Mouse (Mus musculus) T-helper 17 cell (primary cell): ENCODE measurements around the gene Midn.

Experiments used
- in situ Hi-C, 2 experiments: fragments of 300-600 bp; cut with MboI, MseI; formaldehyde crosslinking; loops; 1 replicate in 1 of 2; 2 replicates in 1 of 2; pipeline ENCODE4 v1.15.1; 2025; ENCODE audit warnings: high pct_unique_total_duplicates in 2 of 2

The Midn gene

DNA sequence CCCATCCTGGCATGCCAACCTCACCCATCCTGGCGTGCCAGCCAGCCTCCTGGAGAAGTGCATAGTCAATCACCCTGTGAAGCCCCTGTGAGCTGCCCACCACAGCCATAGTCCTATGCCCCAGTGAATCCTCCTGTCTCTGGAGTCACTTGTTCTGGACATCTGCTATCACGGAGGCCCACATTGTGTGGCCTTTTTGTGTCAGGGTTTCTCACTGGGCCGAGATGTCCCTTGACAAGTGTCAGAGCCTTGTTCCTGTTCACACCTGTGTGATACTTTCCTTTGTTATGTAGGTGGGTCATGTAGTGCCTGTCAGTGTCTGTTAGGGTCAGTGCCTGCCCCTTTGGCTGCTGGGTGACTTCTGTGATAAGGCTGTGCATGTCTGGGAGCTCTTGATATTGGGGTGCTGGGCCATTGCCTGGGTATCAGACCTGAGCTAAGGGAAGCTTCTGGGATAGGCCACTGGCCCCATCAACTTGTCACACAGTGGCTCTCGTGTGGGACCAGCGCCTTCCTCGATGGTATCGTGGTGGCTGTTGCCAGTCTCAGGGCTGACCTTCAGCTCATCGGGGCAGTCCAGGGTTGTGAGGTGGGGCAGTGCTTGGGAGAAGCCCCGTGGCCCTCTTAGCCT lies 24.0 kb upstream of the Midn start:
- in situ Hi-C loops = no loop called here

DNA sequence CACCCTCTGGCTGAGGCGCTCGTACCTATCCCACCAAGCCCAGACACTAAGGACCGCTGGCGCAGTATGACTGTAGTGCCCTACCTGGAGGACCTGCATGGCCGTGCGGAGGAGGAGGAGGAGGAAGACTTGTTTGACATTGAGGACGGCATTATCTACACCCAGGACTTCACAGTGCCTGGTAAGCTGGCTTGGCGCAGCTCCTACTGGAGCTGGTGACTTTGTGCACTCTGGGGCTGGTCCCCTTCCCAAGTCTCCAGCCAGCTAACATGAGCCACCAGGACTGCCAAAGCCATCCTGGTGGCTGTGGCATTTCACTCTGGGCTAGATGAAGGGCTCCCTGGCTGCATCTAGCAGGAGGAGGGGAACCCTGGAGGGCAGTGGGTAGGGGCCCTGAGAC lies 20.2 kb upstream of the Midn start:
- in situ Hi-C loops = no loop called here

DNA sequence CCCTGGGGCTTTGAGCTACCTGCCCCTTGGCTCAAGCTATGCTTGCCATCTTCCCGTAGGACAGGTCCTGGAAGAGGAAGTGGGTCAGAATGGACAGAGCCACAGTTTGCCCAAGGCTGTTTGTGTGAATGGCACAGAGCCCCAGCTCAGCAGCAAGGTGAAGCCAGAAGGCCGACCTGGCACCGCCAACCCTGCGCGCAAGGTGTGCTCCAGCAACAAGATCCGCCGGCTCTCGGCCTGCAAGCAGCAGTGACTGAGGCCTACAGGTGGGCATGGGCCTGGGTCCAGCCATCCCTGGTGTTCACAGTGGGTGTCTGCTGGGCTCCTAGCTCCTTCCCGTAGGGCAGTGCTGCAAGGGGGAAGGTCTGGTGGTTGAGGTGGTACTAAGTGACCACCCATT lies 18.2 kb upstream of the Midn start:
- in situ Hi-C loops = no loop called here

DNA sequence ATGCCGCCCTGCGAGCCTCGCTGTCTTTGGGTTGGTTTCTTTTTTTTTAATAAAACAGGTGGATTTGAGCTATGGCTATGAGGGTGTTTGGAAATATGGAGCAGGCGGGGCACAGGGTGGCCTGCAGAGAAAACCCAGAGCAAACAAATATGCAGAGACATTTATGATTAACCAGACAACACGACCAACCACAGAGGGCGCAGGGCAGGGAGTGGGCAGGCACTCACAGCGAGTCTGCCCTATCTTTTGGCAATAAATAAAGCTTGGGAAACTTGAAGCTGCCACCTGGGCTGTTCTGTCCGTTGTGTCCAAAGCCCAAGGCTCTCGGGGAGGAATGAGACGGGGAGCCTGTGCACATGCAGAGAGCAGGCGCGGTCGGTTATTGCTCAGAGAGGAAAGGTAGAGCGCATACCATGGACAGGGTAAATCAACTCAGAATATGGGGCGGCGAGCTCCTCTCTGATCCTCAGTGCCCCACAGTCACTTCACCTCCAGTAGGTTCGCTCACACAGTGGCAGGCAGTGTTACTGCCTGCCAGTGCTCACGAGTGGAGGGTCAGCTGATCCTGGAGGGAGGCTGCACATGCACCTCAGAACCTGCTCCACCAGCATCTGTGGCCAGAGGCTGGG lies 17.6 kb upstream of the Midn start:
- in situ Hi-C loops = no loop called here

DNA sequence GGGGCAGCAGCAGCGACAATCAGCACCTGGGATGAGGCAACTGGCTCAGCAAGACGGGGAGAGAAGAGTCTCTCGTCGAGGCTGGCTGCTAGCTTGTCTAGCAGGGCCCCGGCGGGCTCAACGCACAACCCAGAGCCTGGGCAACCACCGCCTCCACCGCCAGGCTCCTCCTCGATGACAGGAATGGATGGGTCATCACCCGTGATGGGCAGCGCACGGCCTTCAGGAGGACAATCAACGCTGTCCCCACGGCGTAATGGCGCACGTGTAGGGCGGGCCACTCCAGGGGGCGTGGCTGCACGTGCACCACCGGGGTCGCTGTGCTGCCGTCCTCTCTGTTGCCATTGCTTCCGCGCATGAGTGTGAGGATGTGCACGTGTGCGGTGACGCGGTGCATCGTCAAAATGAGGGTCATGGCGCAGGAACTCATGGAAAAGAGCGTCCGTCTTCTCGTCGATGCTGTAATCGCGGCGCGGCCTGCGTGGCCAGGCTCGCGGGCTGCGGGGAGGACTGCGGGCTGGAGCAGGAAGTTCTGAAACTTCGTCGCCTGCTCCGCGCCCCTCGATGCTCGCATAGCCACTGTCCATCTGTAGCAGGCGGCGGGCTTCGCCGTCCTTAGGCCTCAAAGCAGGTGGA lies 16.6 kb upstream of the Midn start:
- in situ Hi-C loops = no loop called here

DNA sequence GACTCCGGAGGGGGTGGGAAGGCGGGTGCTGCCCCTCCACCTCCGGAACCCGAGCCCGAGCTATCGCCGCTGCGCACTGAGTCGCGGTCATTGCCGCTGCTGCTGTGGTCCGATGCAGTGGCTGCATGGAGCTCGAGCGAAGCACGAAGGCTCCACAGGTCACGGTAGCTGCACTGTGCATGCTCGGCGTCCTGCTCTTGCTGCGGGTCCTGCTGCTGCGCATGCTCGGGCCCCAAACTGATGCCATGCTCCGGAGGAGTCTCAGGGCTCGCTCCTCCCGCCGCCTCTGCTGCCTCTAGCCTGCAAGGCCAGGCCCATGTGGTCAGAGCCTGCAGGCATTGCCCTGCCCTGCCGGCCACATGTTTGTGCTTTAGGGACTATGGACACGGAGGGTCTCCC lies 16.1 kb upstream of the Midn start:
- in situ Hi-C loops = no loop called here

DNA sequence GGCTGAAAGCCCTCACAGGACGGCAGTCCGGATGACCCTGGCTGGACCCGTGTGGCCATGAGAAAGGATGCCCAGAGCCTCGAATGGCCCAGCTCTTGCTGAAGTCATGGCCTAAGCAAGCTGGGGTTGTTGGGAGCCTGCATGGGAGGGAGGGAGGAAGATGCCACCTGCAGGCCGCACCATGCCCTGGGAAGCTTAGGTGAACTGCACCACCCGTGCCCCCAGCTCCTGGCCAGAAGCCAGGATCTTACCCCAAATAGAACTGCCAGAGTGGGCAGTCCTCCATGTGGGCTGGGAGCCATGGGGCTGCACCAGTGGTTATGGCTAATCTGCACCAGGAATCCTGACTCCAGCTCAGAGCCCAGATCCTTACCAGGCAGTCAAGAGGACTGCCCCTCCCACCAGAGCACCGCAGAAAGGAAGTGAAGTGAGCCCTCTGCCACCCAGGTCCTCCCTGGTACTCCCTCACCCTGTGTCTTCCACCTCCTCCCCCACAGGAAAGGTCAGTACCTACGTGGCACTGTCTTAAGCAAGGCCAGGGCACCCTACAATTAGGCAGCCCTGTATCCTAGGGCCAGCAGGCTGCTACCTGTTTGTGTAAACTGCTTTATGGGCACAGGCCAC lies 14.7 kb upstream of the Midn start:
- in situ Hi-C loops = no loop called here

DNA sequence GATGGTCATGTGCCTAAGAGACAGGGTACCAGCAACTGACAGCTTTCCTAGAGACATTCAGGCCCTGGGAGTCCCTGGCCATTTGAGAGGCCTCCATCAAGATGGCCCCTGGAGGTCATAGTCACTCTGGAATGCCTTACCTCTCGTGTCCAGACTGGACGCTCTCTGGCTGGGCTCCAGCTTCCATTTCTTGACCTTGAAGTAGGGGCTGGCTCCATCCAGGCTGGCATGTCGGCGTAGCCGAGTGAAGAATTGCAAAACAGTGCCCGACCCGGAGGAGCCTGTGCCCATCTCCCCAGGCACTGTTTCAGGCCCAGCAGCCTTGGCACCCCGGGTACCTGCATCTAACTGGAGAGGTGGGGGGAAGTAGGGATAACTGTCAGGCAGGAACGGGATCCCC lies 13.7 kb upstream of the Midn start:
- in situ Hi-C loops = no loop called here

DNA sequence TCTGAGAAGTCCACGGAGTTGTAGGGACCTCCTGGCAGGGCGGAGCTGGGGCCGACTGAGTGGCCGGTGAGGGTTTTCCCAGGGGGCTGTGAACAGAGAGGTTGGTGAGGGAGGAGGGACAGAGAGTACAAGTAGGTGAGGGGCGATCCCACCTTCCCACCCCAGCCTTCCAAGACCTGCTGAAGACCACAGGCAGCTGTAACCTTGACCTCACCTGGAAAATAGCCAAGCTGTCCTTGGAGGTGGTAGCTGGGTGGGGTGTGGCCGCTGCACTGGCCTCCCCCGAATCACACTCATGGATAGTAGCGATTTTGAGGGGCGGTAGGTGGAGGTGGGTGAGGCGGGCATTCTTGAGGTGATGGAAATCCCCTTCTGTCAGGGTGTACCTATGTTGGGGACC lies 12.9 kb upstream of the Midn start:
- in situ Hi-C loops = no loop called here

DNA sequence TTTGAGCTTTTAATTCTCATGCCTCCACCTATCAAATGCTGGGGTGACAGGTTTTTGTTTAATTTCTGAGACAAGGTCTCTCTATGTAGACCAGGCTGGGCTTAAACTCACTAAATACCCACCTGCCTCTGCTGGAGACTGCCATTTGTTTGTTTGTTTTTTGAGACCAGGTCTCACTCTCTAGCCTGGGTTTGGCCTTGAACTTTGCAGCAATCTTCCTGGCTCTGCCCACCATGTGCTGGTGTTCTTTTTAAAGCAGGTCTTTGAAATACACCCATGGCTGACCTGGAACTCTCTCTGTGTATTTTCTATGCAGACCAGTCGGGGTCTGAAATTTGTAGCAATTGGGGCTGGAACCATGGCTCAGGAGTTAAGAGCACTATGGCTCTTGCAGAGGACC lies 12.4 kb upstream of the Midn start:
- in situ Hi-C loops = no loop called here

DNA sequence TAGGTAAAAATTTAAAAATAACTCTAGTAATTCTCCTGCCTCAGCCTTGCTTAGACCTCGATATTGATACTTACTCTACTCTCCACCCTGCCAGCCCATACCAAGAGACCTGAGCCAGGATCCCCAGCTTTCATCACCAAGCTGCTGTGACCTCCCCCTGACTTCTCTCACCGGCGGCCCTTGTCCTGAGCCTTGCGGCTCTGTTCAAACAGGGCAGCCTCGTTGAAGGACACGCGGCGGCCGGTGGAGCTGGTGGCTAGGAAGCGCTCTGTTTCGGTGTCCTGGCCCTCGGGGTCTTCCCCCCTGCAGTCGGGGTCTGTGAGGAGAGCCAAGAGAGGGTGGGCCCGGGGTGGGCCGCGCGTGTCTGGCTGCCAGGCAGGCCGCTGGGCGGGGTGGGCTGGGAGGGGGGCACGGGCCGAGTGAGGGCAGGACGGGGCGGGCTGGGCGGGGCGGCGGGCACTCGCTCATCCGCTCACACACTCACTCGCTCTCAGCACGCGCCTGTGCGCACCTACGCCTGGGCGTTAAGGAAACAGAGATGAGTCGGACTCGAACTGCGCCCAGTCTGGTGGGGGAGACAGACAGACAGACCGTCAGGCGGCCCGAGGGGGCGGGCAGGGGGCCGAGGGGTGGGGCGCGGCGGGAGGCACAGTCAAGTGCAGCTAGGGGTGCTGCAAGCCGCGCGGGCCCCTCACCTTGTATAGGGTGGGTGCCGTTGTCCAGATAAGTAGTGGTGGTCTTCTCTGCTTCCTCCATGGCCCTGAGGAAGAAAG lies 11.7 kb upstream of the Midn start:
- in situ Hi-C loops = no loop called here

DNA sequence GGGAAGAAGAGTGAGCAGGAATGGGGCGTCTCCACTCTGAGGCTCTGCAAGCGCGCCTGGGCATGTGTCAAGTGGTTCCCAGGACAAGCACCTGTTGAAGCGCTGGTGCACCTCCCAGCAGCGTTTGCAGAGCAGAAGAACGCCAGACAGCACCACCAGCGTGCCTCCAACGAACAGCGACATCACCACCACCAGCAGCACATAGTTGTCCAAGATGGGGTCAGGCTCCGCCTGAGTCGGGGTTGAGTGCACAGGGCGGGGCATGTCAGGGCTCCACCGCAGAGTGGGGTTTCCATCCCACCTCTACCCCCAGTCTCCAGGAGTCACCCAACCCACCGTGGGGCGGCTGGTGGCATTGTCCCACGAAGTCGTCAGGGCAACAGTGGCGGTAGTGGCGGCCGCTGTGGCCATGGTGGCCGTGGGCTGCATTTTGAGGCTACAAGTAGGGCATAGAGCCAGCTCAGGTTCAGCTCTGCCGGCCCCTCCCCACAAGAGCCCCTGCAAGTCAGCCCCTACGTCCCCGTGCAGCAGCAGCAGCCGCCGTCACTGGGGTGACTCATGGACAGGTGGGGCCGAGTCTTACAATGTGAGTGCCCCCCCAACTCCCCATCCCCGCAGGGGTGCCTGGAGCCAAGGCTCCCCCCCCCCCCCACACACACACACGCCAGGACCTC lies 11.0 kb upstream of the Midn start:
- in situ Hi-C loops = no loop called here

DNA sequence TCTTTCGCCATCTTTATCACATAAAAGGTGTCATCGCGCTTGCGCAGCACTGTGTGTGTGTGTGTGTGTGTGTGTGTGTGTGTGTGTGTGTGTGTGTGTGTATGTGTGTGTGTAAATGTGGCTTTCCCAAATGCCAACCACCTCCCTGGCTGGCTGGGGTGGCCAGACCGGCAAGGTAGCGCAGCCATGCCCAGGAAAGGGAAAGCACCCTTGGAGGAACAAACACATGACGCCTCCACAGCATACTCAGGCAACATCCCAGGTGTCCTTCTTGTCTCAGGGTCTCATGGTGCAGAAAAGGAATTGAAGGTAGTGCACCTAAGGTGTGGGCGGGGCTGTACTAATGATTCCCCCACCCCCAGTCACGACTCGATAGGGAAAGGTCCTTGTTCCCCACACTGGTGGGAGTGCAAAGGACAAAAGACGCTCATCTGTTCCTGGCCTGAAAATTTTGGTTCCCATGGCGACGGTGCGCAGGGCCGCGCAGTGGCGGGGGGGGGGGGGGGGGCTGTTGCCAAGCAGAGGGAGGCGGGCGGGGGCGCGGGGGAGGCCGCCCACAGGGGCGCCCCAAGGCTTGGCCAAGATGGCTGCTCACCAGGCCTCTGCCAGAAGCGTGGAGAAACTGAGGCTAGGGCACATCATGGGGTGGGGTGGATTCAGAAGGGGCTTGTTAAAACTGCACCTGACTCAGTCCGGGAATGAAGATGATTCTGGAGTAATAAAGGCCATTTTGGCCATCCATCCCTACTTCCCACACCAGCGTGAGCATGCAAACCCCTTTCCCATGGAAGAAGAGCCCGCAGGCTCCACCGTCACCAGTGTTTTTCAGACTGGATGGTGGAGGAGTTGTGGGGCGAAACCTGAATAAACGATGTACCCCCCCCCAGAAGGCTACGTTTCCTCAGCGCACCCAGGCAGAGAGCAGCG lies 10.2 kb upstream of the Midn start:
- in situ Hi-C loops = no loop called here

DNA sequence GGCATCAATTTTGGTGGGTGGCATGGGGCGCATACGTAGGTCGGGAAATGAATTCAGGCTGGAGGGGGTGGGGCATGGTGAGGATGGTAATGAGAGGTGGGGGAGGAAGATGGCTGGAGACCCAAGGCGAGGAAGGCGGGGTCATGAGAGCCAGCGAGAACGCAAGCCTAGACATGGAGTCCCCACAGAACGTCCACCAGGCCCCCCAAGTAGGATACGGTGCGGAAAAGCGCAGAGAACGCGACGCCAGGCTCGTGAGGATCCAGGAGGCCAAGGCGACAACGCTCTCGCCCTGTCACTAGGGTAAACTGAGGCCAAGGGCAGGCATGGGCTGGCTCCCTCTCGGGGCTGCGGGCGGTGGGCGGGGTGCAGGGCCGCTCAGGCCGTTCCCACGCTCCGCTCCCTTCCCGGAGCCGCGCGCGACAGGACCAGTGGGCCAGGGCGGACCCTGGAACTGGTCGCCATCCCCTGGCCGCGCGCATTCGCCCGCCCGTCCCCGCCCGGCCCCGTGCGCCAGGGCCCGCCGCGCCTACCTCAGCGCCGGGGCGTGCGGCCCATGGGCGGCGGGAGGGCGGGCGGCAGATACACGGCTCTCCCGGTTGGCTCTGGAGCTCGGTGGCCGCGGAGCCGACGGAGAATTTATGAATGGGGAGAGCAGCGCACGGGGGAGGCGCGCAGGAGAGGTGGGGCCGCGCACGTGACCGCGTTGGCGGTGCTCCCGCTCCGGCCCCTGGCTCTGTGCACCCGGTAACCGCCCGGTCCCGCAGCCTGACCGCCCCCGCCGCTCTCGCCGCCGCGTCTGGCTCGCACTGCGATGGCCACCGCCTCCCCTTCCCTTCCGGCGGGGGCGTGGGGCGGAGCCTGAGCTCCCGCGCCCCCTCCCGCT lies 9.3 kb upstream of the Midn start, which contains the start of gene Atp5d:
Gene Atp5d (plus strand): TSS at position 80 of the 886 bp plus-strand sequence.
- in situ Hi-C loops = no loop called here

DNA sequence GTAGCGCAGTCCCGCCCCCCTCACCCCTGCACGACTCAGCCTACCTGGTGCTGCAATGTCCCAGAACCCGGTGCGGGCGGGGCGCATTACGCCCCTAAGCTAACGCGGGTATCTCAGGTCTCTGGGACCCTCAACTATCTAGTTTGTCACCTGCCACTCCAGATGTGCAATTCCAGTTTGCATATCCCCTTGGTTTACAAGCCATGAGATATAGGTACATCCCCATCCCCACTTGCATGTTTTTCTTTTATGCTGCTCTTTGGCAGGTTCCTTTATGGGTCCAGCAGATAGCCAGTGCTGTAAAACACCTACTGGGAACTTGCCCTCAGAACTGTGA lies 8.7 kb upstream of the Midn start:
- in situ Hi-C loops = no loop called here

DNA sequence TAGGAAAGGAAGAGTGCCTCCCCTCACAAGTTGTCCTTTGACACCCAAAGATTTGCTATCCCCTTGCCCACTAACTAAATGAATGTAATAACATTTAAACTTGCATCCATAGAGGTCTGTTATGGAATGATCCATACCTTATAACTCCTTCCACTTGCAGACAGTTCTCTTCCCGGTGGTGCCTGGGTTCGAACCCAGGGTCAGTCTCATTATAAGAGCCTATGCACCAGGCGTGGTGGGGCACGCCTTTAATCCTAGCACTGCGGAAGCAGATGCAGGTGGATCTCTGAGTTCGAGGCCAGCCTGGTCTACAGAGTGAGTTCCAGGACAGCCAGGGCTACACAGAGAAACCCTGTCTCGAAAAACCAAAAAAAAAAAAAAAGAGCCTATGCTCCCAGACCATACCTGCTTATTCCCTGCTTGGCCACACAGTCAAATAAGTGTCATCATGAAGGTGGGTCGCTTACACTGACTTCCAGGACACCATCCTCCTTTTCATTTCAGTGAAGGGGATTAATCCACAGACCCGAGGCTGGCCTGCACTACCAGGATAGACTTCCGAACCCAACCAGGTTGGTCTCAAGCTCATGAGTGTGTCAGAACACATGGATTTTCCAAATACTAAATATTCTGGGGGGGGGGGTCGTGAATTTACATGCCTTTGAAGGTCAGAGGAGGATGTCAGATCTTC lies 8.0 kb upstream of the Midn start:
- in situ Hi-C loops = loop anchor here in 1 of 2 experiments (10.0 kb wide), 1 partner anchor 155 kb away; the partner anchor contains the start of genes Cnn2 and Tmem259

DNA sequence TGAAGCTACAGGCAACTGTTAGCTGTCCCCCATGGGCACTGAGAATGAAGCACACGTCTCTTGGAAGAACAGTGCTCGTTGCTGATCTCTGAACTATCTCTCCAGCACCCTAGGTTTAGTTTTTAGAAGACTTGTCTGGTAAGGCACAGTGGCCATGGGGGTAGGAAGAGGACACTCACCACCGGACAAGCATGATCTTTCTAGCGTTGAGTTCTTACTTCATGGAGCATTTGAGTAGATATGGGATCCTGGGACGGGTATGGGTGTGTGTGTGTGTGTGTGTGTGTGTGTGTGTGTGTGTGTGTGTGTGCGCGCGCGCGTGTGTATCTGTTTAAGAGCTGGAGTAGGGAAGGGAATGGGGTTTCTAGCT lies 7.4 kb upstream of the Midn start, which contains the start of gene Cbarp:
Gene Cbarp (minus strand): TSS at position 170 of the 370 bp plus-strand sequence.
- in situ Hi-C loops = loop anchor here in 1 of 2 experiments (10.0 kb wide), 1 partner anchor 156 kb away; the partner anchor contains the start of genes Cnn2 and Tmem259

DNA sequence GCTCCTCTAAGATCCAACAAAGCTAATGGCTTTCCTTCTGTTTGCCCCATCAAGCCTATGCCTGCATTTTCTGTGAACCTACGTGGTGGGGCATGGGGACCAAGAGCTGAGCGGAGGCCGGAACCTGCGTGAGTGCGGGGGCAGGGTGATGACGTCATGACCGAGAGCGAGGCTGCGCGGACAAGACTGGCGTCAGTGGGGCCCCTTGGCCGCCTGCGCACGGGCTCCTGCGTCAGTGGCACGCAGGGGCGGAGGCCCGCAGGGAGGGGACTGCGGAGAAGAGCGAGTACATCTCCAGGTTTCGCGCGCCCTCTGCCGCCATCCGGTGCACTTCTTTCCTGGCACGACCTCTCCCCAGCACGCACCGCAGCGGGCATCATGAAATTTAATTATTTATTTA lies 6.8 kb upstream of the Midn start:
- in situ Hi-C loops = loop anchor here in 1 of 2 experiments (10.0 kb wide), 1 partner anchor 156 kb away; the partner anchor contains the start of genes Cnn2 and Tmem259
